Mouse (Mus musculus) cerebral cortex, adult 2 months (tissue): ENCODE data around the gene Kif22.

Experiments used
- WGBS: fragments of 180-500 bp; shearing (Covaris S2); methylation state at CpG from one replicate; pipeline ENCODE4 v1.1.7; 2018; 5-methylcytosine and 5-hydroxymethylcytosine counted together

Gene Kif22

GRCm38 (mm10) chr7:126984667-126985444, 57.4 kb downstream of the Kif22 start:
- WGBS, result 36% methylated on average over 10 of the region's 10 CpGs

DNA sequence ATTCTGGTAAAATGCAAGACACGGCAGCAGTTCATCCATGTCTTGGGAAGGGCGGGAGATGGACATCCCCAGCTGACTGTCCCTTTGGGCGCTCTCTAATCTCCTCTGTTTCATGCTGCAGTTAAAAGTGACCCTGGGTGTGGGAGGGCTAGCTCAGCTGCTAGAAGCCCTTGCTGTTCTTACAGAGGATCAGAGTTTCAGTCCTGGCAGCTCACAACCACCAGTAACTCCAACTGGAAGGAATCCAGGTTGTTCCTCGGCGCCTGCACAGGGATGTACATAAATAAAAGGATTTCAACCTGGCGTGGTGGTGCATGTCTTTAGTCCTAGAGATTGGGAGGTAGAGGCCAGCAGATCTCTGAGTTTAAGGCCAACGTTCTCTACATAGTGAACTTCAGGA, 59.2 kb downstream of the Kif22 start:
- WGBS, result 60% methylated on average over 7 of the region's 7 CpGs

GRCm38 (mm10) chr7:126982054-126982453, 60.2 kb downstream of the Kif22 start:
- 89% methylated on average over 4 of the region's 4 CpGs for WGBS

GRCm38 (mm10) chr7:126981601-126982000, 60.7 kb downstream of the Kif22 start:
- WGBS, result 56% methylated on average over 2 of the region's 2 CpGs

GRCm38 (mm10) chr7:126978841-126979240, 63.4 kb downstream of the Kif22 start:
- WGBS, result 87% methylated on average over 6 of the region's 6 CpGs
